Mouse (Mus musculus) MEL-GATA-1-ER (cell line): ENCODE data around the gene Eif3l.

Experiments used
- DNase-seq: peaks from one replicate; pipeline ENCODE4 v3.0.0-alpha.2; 2012; ENCODE audit warnings: low read depth; ENCODE audit errors: extremely low read depth

Gene Eif3l

GRCm38 (mm10) chr15:79122546-79122945, 47.6 kb downstream of the Eif3l start:
- no peak for DNase-seq

- DNase-seq, result no peak
Measured at GRCm38 (mm10) chr15:79123751-79124150, 48.8 kb downstream of the Eif3l start.

DNA sequence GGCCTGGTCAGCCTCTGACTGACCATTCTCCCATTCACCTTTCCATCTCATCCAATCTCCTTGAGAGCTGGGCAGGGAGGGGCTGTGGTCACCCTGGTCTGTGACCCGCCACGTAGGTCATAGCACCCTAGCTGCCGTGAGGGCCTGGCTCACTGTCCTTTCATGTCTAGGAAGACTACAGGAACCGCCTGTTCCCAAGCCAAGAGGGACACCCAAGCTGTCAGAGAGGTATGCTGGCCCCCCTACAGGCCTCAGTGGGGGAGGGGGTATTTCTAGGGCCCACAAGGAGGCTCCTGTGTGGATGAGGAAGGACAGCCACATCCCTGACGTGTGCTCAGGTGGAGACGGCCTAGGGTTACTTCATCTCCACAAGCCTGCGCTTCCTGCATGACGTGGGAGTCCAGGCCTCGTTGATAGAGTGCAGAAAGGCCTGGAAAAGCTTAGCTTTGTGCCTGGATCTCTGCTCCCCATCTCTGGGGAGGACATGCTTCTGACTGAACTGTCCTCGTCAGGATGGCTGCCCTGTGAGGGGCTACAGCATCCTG, 49.4 kb downstream of the Eif3l start:
- DNase-seq, result no peak

GRCm38 (mm10) chr15:79126217-79126932, 51.4 kb downstream of the Eif3l start:
- DNase-seq, result no peak

DNA sequence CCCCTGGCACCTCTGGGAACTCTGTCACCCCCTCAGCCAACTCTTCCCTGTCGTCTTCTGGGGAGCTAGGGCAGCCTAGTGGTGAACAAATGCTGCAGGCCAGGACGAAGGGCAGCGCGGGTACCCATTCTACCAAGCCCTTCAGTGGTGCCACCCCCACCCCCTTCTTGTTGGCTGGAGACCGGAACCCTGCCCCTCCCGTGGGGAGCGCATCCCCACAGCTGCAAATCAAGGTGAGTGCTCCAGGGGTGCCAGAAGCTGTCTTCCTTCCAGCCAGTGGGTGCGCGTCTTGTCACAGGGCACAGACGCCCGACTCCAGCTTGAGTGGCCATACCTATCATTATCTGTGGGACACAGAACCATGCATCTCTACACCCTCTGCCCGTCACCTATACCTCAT, 52.1 kb downstream of the Eif3l start:
- DNase-seq, result no peak

- DNase-seq, result no peak
Measured at GRCm38 (mm10) chr15:79128208-79128607, 53.2 kb downstream of the Eif3l start.

- DNase-seq, result no peak
Measured at GRCm38 (mm10) chr15:79129311-79129710, 54.3 kb downstream of the Eif3l start.

GRCm38 (mm10) chr15:79130782-79131181, 55.8 kb downstream of the Eif3l start:
- no peak for DNase-seq

- no peak for DNase-seq
Measured at GRCm38 (mm10) chr15:79131442-79131841, 56.5 kb downstream of the Eif3l start.

- DNase-seq, result no peak
Measured at GRCm38 (mm10) chr15:79133191-79133661, 58.2 kb downstream of the Eif3l start.

- DNase-seq, result no peak
Measured at GRCm38 (mm10) chr15:79134496-79135270, 59.7 kb downstream of the Eif3l start.

GRCm38 (mm10) chr15:79135332-79135731, 60.4 kb downstream of the Eif3l start:
- no peak for DNase-seq

DNA sequence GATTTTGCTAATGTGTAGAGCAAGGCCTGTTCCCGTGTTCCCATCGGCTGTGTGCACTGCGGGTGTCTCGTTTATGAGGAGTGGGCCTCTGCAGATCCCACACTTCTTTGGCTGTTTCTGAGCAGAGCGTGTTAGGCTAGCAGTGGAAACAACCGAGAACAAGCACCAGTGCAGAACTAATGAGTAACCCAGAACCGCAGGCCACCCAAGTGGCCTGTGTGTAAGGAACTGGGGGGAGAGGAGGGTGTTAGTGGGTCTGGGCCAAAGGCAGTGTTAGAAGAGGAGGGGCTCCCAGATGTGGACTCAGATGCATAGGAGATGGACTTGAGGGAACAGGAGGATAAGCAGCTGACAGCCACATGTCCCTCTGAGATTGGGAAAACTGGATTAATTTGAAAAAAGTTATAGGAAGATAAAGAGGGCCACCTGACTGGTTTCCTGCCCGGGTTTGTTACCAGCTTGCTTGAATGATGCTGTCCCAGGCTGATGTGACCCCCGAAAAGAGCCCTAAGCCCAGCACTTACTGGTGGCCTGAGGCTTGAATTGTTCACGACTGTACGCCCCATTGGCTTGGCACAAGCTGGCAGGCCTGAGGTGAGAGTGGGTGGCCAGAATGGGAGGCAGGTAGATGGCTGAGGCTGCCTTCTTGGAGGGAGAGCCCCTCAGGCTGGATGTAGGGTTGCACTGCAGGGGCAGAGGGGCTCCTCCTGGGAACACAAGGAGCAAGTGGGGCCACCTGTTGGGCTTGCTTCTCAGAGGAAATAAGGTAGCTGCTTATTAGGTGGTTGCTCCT, 61.0 kb downstream of the Eif3l start:
- no peak for DNase-seq

DNA sequence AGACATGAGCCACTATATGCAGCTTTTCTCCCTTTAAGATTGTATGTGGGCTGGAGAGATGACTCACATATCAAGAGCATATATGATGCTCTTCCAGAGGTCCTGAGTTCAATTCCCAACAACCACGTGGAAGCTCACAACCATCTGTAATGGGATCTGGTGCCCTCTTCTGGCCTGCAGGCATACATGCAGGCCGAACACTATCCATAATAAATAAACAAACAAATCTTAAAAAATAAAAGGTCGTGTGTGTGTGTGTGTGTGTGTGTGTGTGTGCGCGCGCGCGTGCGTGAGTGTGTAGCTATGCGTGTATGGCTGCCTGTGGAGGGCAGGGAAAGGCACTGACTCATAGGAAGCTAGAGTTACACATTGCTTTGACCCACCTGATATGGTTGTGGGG, 64.7 kb downstream of the Eif3l start:
- no peak for DNase-seq

- peak; percentile 77 for DNase-seq
Measured at GRCm38 (mm10) chr15:79140866-79141565, 66.0 kb downstream of the Eif3l start, which contains the start of the genes Polr2f and 1700088E04Rik. Gene Polr2f, plus strand, starts transcription at chr15:79141009. Gene 1700088E04Rik, minus strand, starts transcription at chr15:79141253.

DNA sequence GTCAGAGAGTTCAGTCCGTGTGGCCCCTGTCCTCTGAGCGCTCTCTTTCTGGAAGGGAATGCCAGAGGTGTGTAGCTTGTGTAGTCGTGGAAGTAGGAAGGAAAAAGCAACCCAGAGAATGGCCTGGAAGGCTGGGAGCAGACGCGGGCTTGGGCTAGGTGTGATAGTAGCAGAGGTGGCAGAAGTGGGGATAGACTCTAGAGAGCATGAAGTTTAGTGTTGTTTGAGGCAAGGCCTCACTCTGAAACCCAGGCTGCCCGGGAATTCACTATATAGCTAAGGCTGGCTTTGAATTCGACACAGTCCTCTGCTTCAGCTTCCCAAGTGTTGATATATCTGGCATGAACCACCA, 66.6 kb downstream of the Eif3l start:
- peak; percentile 13 for DNase-seq

DNA sequence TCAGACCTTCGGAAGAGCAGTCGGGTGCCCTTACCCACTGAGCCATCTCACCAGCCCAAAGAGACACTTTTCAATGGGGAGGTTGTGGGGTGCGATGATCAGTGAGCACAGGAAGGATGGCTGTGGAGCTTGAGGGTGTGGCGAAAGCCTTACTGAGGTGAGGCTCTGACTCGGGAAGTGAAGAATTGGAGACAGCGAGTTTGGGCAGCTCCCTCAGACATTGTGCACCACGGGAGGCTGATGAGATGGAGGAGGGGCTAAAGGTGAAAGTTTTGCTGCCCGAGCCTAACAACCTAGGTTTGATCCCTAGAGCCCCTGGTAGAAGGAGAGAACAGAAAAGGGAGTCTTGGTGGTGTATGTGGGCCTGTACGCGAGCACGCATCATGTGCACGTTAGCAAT, 68.3 kb downstream of the Eif3l start:
- DNase-seq, result no peak
